Mouse (Mus musculus) frontal cortex, postnatal 25 days (tissue): ENCODE results near the gene Tnfaip3.

Experiments
- DNase-seq, 2 experiments: peaks; one replicate each; pipeline ENCODE4 v3.0.0; 2022; ENCODE audit warnings: low spot score in 2 of 2

The Tnfaip3 gene

GRCm38 (mm10) chr10:19015257-19015862 is at the start of gene Tnfaip3:
Gene Tnfaip3, minus strand, starts transcription at chr10:19015657.
- peak; percentile 95 to 97 for DNase-seq

GRCm38 (mm10) chr10:19064651-19065601 is 49.5 kb upstream of the Tnfaip3 start:
- DNase-seq = no peak

- no peak for DNase-seq
Observed at GRCm38 (mm10) chr10:19063670-19064069, 48.2 kb upstream of the Tnfaip3 start.

- DNase-seq = no peak
Observed at GRCm38 (mm10) chr10:19063208-19063607, 47.8 kb upstream of the Tnfaip3 start.

GRCm38 (mm10) chr10:19062098-19062905 is 46.8 kb upstream of the Tnfaip3 start:
- DNase-seq = no peak

GRCm38 (mm10) chr10:19061201-19061600 is 45.7 kb upstream of the Tnfaip3 start:
- no peak for DNase-seq

GRCm38 (mm10) chr10:19053524-19053923 is 38.1 kb upstream of the Tnfaip3 start:
- no peak for DNase-seq

GRCm38 (mm10) chr10:19045986-19046385 is 30.5 kb upstream of the Tnfaip3 start:
- no peak for DNase-seq

GRCm38 (mm10) chr10:19044765-19045516 is 29.5 kb upstream of the Tnfaip3 start:
- no peak for DNase-seq

- DNase-seq = no peak
Observed at GRCm38 (mm10) chr10:19043529-19044262, 28.2 kb upstream of the Tnfaip3 start.

- no peak for DNase-seq
Observed at GRCm38 (mm10) chr10:19040147-19040546, 24.7 kb upstream of the Tnfaip3 start.

GRCm38 (mm10) chr10:19034764-19035163 is 19.3 kb upstream of the Tnfaip3 start:
- no peak for DNase-seq

GRCm38 (mm10) chr10:19033696-19034095 is 18.2 kb upstream of the Tnfaip3 start:
- DNase-seq = no peak

GRCm38 (mm10) chr10:19031875-19032274 is 16.4 kb upstream of the Tnfaip3 start:
- no peak for DNase-seq

- DNase-seq = no peak
Observed at GRCm38 (mm10) chr10:19030628-19031027, 15.2 kb upstream of the Tnfaip3 start.

GRCm38 (mm10) chr10:19026710-19027109 is 11.3 kb upstream of the Tnfaip3 start:
- no peak for DNase-seq

GRCm38 (mm10) chr10:19024353-19024752 is 8.9 kb upstream of the Tnfaip3 start:
- no peak for DNase-seq

- no peak for DNase-seq
Observed at GRCm38 (mm10) chr10:19023622-19024326, 8.3 kb upstream of the Tnfaip3 start.

GRCm38 (mm10) chr10:19022272-19022671 is 6.8 kb upstream of the Tnfaip3 start:
- DNase-seq = no peak
